Mouse (Mus musculus) Muller cell, postnatal 12 days (primary cell): ENCODE results near the gene Fhod1.

Experiments
- DNase-seq: peaks from one replicate; pipeline ENCODE4 v3.0.0-alpha.2; 2015; ENCODE audit errors: inconsistent ontology term

The Fhod1 gene

GRCm38 (mm10) chr8:105349096-105349771 is 1.5 kb upstream of the Fhod1 start:
- DNase-seq: peak; percentile 60

- DNase-seq: peak; percentile 51
Observed at GRCm38 (mm10) chr8:105348450-105349095, 820 bp upstream of the Fhod1 start, which contains the start of gene Slc9a5. TSS of gene Slc9a5 (plus strand) at chr8:105348843.

- peak; percentile 79 for DNase-seq
Observed at GRCm38 (mm10) chr8:105346611-105347427, 934 bp downstream of the Fhod1 start.

GRCm38 (mm10) chr8:105345061-105345975 is 2.4 kb downstream of the Fhod1 start:
- peak; percentile 80 for DNase-seq

- no peak for DNase-seq
Observed at GRCm38 (mm10) chr8:105343791-105344574, 3.8 kb downstream of the Fhod1 start.

GRCm38 (mm10) chr8:105342768-105343167 is 5.0 kb downstream of the Fhod1 start:
- no peak for DNase-seq

- no peak for DNase-seq
Observed at GRCm38 (mm10) chr8:105341399-105341798, 6.4 kb downstream of the Fhod1 start.

- no peak for DNase-seq
Observed at GRCm38 (mm10) chr8:105339886-105340635, 7.7 kb downstream of the Fhod1 start.

GRCm38 (mm10) chr8:105338992-105339391 is 8.8 kb downstream of the Fhod1 start:
- no peak for DNase-seq

GRCm38 (mm10) chr8:105336373-105337130 is 11.2 kb downstream of the Fhod1 start:
- DNase-seq: no peak

- DNase-seq: no peak
Observed at GRCm38 (mm10) chr8:105332523-105332922, 15.2 kb downstream of the Fhod1 start.

GRCm38 (mm10) chr8:105331931-105332330 is 15.8 kb downstream of the Fhod1 start:
- DNase-seq: no peak

GRCm38 (mm10) chr8:105331469-105331868 is 16.3 kb downstream of the Fhod1 start:
- no peak for DNase-seq

GRCm38 (mm10) chr8:105330325-105330724 is 17.4 kb downstream of the Fhod1 start:
- no peak for DNase-seq

- no peak for DNase-seq
Observed at GRCm38 (mm10) chr8:105326968-105327367, 20.8 kb downstream of the Fhod1 start.

GRCm38 (mm10) chr8:105326141-105326672 is 21.5 kb downstream of the Fhod1 start, which contains the start of the genes Lrrc29 and Tmem208:
TSS of gene Lrrc29 (minus strand) at chr8:105326278.
TSS of gene Tmem208 (plus strand) at chr8:105326354.
- DNase-seq: peak; percentile 96

GRCm38 (mm10) chr8:105325641-105326093 is 22.1 kb downstream of the Fhod1 start:
- DNase-seq: no peak

GRCm38 (mm10) chr8:105323183-105323582 is 24.6 kb downstream of the Fhod1 start:
- no peak for DNase-seq
